ENCODE assay signal across 1 mouse cellular context in the genomic region with DNA sequence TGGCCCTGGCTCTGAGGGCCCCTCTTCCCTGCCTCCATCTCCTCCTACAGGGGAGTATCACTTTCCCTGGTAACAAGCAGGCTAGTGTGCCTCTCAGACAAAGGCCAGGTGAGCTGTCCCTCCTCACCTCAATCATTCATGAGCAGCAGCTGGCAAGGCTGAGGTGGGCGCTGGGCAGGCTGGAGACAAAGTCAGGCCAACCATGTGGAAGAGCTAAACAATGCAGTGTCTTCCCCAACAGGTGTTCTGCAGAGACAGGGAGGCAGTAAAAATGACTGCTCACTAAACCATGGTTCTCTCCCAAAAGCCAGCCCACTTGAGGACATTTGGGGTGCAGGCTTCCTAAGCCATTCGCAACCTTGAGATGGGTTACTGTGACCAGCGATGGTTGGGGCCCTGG.
TF ChIP-seq lines count a peak whose summit lies in the region.

No protein-coding gene starts in this region.

TF ChIP-seq in CH12.LX, 34 proteins besides CTCF, POLR2A, EP300 and RAD21:
- TF ChIP-seq ELF1 (IDR thresholded peaks at IDR 0.05; ENCODE audit: low read depth, low read length) (no peak), USF2 (conservative IDR thresholded peaks at IDR 0.05; ENCODE audit: low read depth, low read length) (no peak), MAZ (IDR thresholded peaks at IDR 0.05; ENCODE audit: low read depth, low read length) (0 out of 2 replicates have a peak, but pooled peaks have one; percentile 23), MXI1 (IDR thresholded peaks at IDR 0.05; ENCODE audit: low read depth, low read length) (0 out of 2 replicates have a peak, but pooled peaks have one; percentile 34), MYC (IDR thresholded peaks at IDR 0.05; ENCODE audit: low read depth, low read length) (0 out of 2 replicates have a peak, but pooled peaks have one; percentile 9)
